Mouse (Mus musculus): ENCODE measurements around the gene Spa17.

- TF ChIP-seq CTCF (IDR thresholded peaks at IDR 0.05; ENCODE audit: borderline replicate concordance, extremely low read depth, insufficient read depth, insufficient read length): no peak
- no peak for TF ChIP-seq POLR2A (IDR thresholded peaks at IDR 0.05; ENCODE audit: borderline replicate concordance, extremely low read depth, insufficient read depth, insufficient read length, poor library complexity, severe bottlenecking)
These were observed 37.1 kb upstream of the Spa17 start for GRCm38 (mm10) chr9:37650639-37651038.
